ENCODE assay signal across 16 mouse cellular contexts in genomic region chr6:120792947-120793346, GRCm38 (mm10). TPM values are rescaled to one million over a fixed set of nuclear protein-coding genes. Genes with fewer than 3 reads are reported as not detected.
A peak's percentile ranks its signal among the peaks of the same experiment; 100 is the strongest.
DNase-seq lines count a peak whose midpoint lies in the region; ATAC-seq and TF ChIP-seq lines count a peak whose summit lies in the region.
"Had no signal": no experiment of that assay in that cellular context is flagged by ENCODE, and none has a peak within 500 bp of the region (broad histone marks: within the 10 kb centered on the region; RNA-seq: fewer than 3 reads in every experiment).

No protein-coding gene starts in this region.

- no peaks in the 10 kb centered on the region for H3K9me3 ChIP-seq in forebrain, postnatal 0 days (ENCODE audit: low read length)
- H3K9me3 ChIP-seq in forebrain, embryonic 10.5 days: no peaks in the 10 kb centered on the region
- H3K9me3 ChIP-seq in liver, postnatal 0 days (ENCODE audit: low read length): no peaks in the 10 kb centered on the region
- H3K9me3 ChIP-seq in liver, embryonic 11.5 days (ENCODE audit: control insufficient read depth, low read length): no peaks in the 10 kb centered on the region
- H3K9me3 ChIP-seq in ES-Bruce4 (replicated peaks; ENCODE audit: control insufficient read depth, insufficient read depth, low read length, poor library complexity, severe bottlenecking): no peaks in the 10 kb centered on the region
- H3K9me3 ChIP-seq: heart, embryonic 15.5 days; limb, embryonic 12.5 days; megakaryocyte, embryonic 14.5 days had no signal

- no peak for TF ChIP-seq POLR2A in ES-Bruce4 (IDR thresholded peaks at IDR 0.05; ENCODE audit: insufficient read depth, low read length)

- H3K9ac ChIP-seq in forebrain, postnatal 0 days: no peak overlapping the region
- no peak overlapping the region for H3K9ac ChIP-seq in liver, postnatal 0 days (replicated peaks)
- H3K9ac ChIP-seq in liver, embryonic 11.5 days (ENCODE audit: low read depth, low read length): no peak overlapping the region
- no peak overlapping the region for H3K9ac ChIP-seq in ES-Bruce4 (ENCODE audit: low read depth, poor library complexity, severe bottlenecking)
- H3K9ac ChIP-seq: heart, embryonic 15.5 days; limb, embryonic 12.5 days had no signal

- H3K27ac ChIP-seq in forebrain, postnatal 0 days (ENCODE audit: low read depth, low read length): no peak overlapping the region
- no peak overlapping the region for H3K27ac ChIP-seq in forebrain, embryonic 10.5 days
- H3K27ac ChIP-seq in liver, postnatal 0 days (ENCODE audit: low read depth): no peak overlapping the region
- H3K27ac ChIP-seq in liver, embryonic 11.5 days (ENCODE audit: low read depth, low read length): no peak overlapping the region
- no peak overlapping the region for H3K27ac ChIP-seq in ES-Bruce4 (ENCODE audit: insufficient read depth, low read length)
- H3K27ac ChIP-seq: heart, embryonic 15.5 days; limb, embryonic 12.5 days had no signal

- no peak overlapping the region for H3K4me3 ChIP-seq in forebrain, postnatal 0 days (ENCODE audit: low read depth, low read length)
- no peak overlapping the region for H3K4me3 ChIP-seq in forebrain, embryonic 10.5 days
- no peak overlapping the region for H3K4me3 ChIP-seq in liver, postnatal 0 days (ENCODE audit: low read depth, low read length)
- no peak overlapping the region for H3K4me3 ChIP-seq in liver, embryonic 11.5 days (ENCODE audit: low read depth, low read length)
- H3K4me3 ChIP-seq in ES-Bruce4 (ENCODE audit: low read depth, low read length): no peak overlapping the region
- H3K4me3 ChIP-seq: erythroblast, embryonic 14.5 days; heart, embryonic 15.5 days; limb, embryonic 12.5 days; megakaryocyte, embryonic 14.5 days; myocyte had no signal

- H3K36me3 ChIP-seq in forebrain, postnatal 0 days (ENCODE audit: insufficient read depth): peaks cover 64% of the 10 kb centered on the region
- peaks cover 76% of the 10 kb centered on the region for H3K36me3 ChIP-seq in forebrain, embryonic 10.5 days (replicated peaks)
- H3K36me3 ChIP-seq in liver, postnatal 0 days (replicated peaks; ENCODE audit: insufficient read depth, low read length): peaks cover 71% of the 10 kb centered on the region
- peaks cover 40% of the 10 kb centered on the region for H3K36me3 ChIP-seq in liver, embryonic 11.5 days (ENCODE audit: control insufficient read depth, insufficient read depth, low read length)
- peaks cover 22% of the 10 kb centered on the region for H3K36me3 ChIP-seq in ES-Bruce4 (ENCODE audit: control insufficient read depth, insufficient read depth, low read length, poor library complexity, severe bottlenecking)

- no peaks in the 10 kb centered on the region for H3K27me3 ChIP-seq in forebrain, postnatal 0 days (ENCODE audit: insufficient read depth, low read length)
- H3K27me3 ChIP-seq in forebrain, embryonic 10.5 days (ENCODE audit: poor library complexity, severe bottlenecking): no peaks in the 10 kb centered on the region
- H3K27me3 ChIP-seq in liver, postnatal 0 days (ENCODE audit: insufficient read depth, low read length): no peaks in the 10 kb centered on the region
- H3K27me3 ChIP-seq in liver, embryonic 11.5 days (replicated peaks; ENCODE audit: control insufficient read depth, insufficient read depth, low read length): no peaks in the 10 kb centered on the region
- no peaks in the 10 kb centered on the region for H3K27me3 ChIP-seq in ES-Bruce4 (ENCODE audit: control insufficient read depth, insufficient read depth, low read length, poor library complexity, severe bottlenecking)
- H3K27me3 ChIP-seq: heart, embryonic 15.5 days; limb, embryonic 12.5 days; megakaryocyte, embryonic 14.5 days had no signal

- no peaks in the 10 kb centered on the region for H3K4me1 ChIP-seq in forebrain, postnatal 0 days (ENCODE audit: insufficient read depth)
- no peaks in the 10 kb centered on the region for H3K4me1 ChIP-seq in forebrain, embryonic 10.5 days
- H3K4me1 ChIP-seq in liver, postnatal 0 days (ENCODE audit: insufficient read depth): peaks cover 2% of the 10 kb centered on the region
- H3K4me1 ChIP-seq in liver, embryonic 11.5 days (replicated peaks; ENCODE audit: control insufficient read depth, insufficient read depth, low read length): peaks cover 14% of the 10 kb centered on the region
- H3K4me1 ChIP-seq in ES-Bruce4 (ENCODE audit: control insufficient read depth, insufficient read depth, low read length): no peaks in the 10 kb centered on the region
- H3K4me1 ChIP-seq: heart, embryonic 15.5 days had no signal

- no peak for TF ChIP-seq EP300 in liver, postnatal 0 days (IDR thresholded peaks at IDR 0.05; ENCODE audit: low read depth)
- TF ChIP-seq EP300 in ES-Bruce4 (IDR thresholded peaks at IDR 0.05; ENCODE audit: insufficient read depth, low read depth, low read length): no peak

- peak; percentile 43 for DNase-seq in forebrain, postnatal 0 days
- DNase-seq in forebrain, embryonic 10.5 days (ENCODE audit: extremely low spot score, low spot score): no peak
- no peak for DNase-seq in liver, postnatal 0 days
- DNase-seq in liver, embryonic 11.5 days (ENCODE audit: low spot score): no peak
- DNase-seq in layer of hippocampus, adult 18-20 months (ENCODE audit: low spot score in 2 of 2): peak; percentile 40 to 81
- no peak for DNase-seq in cerebellum, postnatal 25 days
- DNase-seq: gastrocnemius, postnatal 25 days had no signal

- ATAC-seq in forebrain, postnatal 0 days: peak; percentile 44
- no peak for ATAC-seq in liver, postnatal 0 days
- no peak for ATAC-seq in liver, embryonic 11.5 days (replicated peaks; ENCODE audit: low FRiP score)
- no peak for ATAC-seq in erythroid progenitor cell, adult 5-6 weeks (replicated peaks; ENCODE audit: low FRiP score, poor library complexity, severe bottlenecking)
- ATAC-seq: inflammation-experienced regulatory T-cells, adult 6 months had no signal

- peak; percentile 57 for TF ChIP-seq CTCF in forebrain, postnatal 0 days (IDR thresholded peaks at IDR 0.05; ENCODE audit: low read depth)
- TF ChIP-seq CTCF in liver, postnatal 0 days (IDR thresholded peaks at IDR 0.05; ENCODE audit: low read depth): peak; percentile 43
- TF ChIP-seq CTCF in ES-Bruce4 (IDR thresholded peaks at IDR 0.05; ENCODE audit: low read depth, low read length): peak; percentile 12

- no peak overlapping the region for H3K4me2 ChIP-seq in forebrain, postnatal 0 days (ENCODE audit: low read depth)
- no peak overlapping the region for H3K4me2 ChIP-seq in liver, postnatal 0 days (ENCODE audit: low read depth, low read length)
- H3K4me2 ChIP-seq in liver, embryonic 11.5 days: no peak overlapping the region
- H3K4me2 ChIP-seq: heart, embryonic 15.5 days; limb, embryonic 12.5 days had no signal

- 72% methylated on average over 8 of the region's 8 CpGs for WGBS in forebrain, postnatal 0 days
- 92% methylated on average over 8 of the region's 8 CpGs for WGBS in forebrain, embryonic 10.5 days
- 88% methylated on average over 8 of the region's 8 CpGs for WGBS in liver, postnatal 0 days (ENCODE audit: insufficient replicate concordance)
- 87% methylated on average over 8 of the region's 8 CpGs for WGBS in liver, embryonic 11.5 days

RNA-seq across cellular contexts. Expression of gene Slc25a18, which starts 19.6 kb away (rescaled TPM):
- total RNA-seq in forebrain, postnatal 0 days (2014; rRNA removed): 24.2 and 25.1 TPM in 2 replicates
- polyA plus RNA-seq in forebrain, postnatal 0 days (2015; fragmentation: Nextera tagmentation; extraction: Ambion mirVana): 14.4 and 21.1 TPM in 2 replicates
- 0.14 and 0.29 TPM in 2 replicates for polyA plus RNA-seq in forebrain, embryonic 10.5 days (2016; fragmentation: Nextera tagmentation; extraction: Ambion mirVana)
- 0.05 TPM in 1 of 2 replicates, not detected in the other for polyA plus RNA-seq in liver, postnatal 0 days (2015; fragmentation: Nextera tagmentation; extraction: Ambion mirVana)
- polyA plus RNA-seq in liver, embryonic 11.5 days (2014; fragmentation: Nextera tagmentation; extraction: Ambion mirVana): 0.08 TPM in 1 of 2 replicates, not detected in the other
- polyA plus RNA-seq in ES-Bruce4 (2011; ENCODE audit: insufficient read depth, insufficient read length, low read depth, missing spikeins): not detected in 2 replicates
- 10 to 100 TPM; 62.2 to 62.6 TPM for total RNA-seq in layer of hippocampus, adult 18-20 months (2021)
- not detected in 2 replicates for total RNA-seq in erythroid progenitor cell, adult 5-6 weeks (2015; ENCODE audit: low replicate concordance)
- total RNA-seq in erythroid progenitor cell, adult 5-6 weeks (2017; ENCODE audit: low replicate concordance): not detected in 2 replicates
- total RNA-seq: common myeloid progenitor, adult 5-6 weeks had no signal
- polyA plus RNA-seq: limb, embryonic 12.5 days had no signal

RNA-seq across cellular contexts. Expression of gene Atp6v1e1, which starts 29.6 kb away (rescaled TPM):
- 292 and 341 TPM in 2 replicates for total RNA-seq in forebrain, postnatal 0 days (2014; rRNA removed)
- polyA plus RNA-seq in forebrain, postnatal 0 days (2015; fragmentation: Nextera tagmentation; extraction: Ambion mirVana): 312 and 333 TPM in 2 replicates
- 109 and 110 TPM in 2 replicates for polyA plus RNA-seq in forebrain, embryonic 10.5 days (2016; fragmentation: Nextera tagmentation; extraction: Ambion mirVana)
- polyA plus RNA-seq in liver, postnatal 0 days (2015; fragmentation: Nextera tagmentation; extraction: Ambion mirVana): 193 and 199 TPM in 2 replicates
- polyA plus RNA-seq in liver, embryonic 11.5 days (2014; fragmentation: Nextera tagmentation; extraction: Ambion mirVana): 160 and 164 TPM in 2 replicates
- polyA plus RNA-seq in ES-Bruce4 (2011; ENCODE audit: insufficient read depth, insufficient read length, low read depth, missing spikeins): 186 and 213 TPM in 2 replicates
- total RNA-seq in layer of hippocampus, adult 18-20 months (2021): 100 to 1,000 TPM; 505 to 520 TPM
- 87.2 and 135 TPM in 2 replicates for total RNA-seq in erythroid progenitor cell, adult 5-6 weeks (2015; ENCODE audit: low replicate concordance)
- 109 and 163 TPM in 2 replicates for total RNA-seq in erythroid progenitor cell, adult 5-6 weeks (2017; ENCODE audit: low replicate concordance)

RNA-seq across cellular contexts. Expression of gene Bcl2l13, which starts 43.1 kb away (rescaled TPM):
- 59.1 and 77.5 TPM in 2 replicates for total RNA-seq in forebrain, postnatal 0 days (2014; rRNA removed)
- polyA plus RNA-seq in forebrain, postnatal 0 days (2015; fragmentation: Nextera tagmentation; extraction: Ambion mirVana): 20.6 and 21.4 TPM in 2 replicates
- polyA plus RNA-seq in forebrain, embryonic 10.5 days (2016; fragmentation: Nextera tagmentation; extraction: Ambion mirVana): 51.5 and 52.7 TPM in 2 replicates
- polyA plus RNA-seq in liver, postnatal 0 days (2015; fragmentation: Nextera tagmentation; extraction: Ambion mirVana): 18.4 and 20.4 TPM in 2 replicates
- polyA plus RNA-seq in liver, embryonic 11.5 days (2014; fragmentation: Nextera tagmentation; extraction: Ambion mirVana): 52.3 and 66.2 TPM in 2 replicates
- 56.4 and 70.4 TPM in 2 replicates for polyA plus RNA-seq in ES-Bruce4 (2011; ENCODE audit: insufficient read depth, insufficient read length, low read depth, missing spikeins)
- total RNA-seq in layer of hippocampus, adult 18-20 months (2021): 10 to 100 TPM; 44.1 to 46.3 TPM
- 41.8 and 60.8 TPM in 2 replicates for total RNA-seq in erythroid progenitor cell, adult 5-6 weeks (2015; ENCODE audit: low replicate concordance)
- 36.0 and 47.5 TPM in 2 replicates for total RNA-seq in erythroid progenitor cell, adult 5-6 weeks (2017; ENCODE audit: low replicate concordance)

Comparison
In these comparisons a context has a peak if more than half of its experiments do, and no peak if none do; other contexts are left out.
1. DNase-seq: peak in forebrain, postnatal 0 days (single experiment) and layer of hippocampus, adult 18-20 months (2 of 2); none in forebrain, embryonic 10.5 days (single experiment), liver, postnatal 0 days (single experiment), liver, embryonic 11.5 days (single experiment) and cerebellum, postnatal 25 days (0 of 2).
2. RNA of gene Slc25a18, which starts 19.6 kb away (polyA plus RNA-seq): 14.4 to 21.1 TPM in forebrain, postnatal 0 days; 0.14 to 0.29 TPM in forebrain, embryonic 10.5 days, not detected in ES-Bruce4, 0.08 TPM in liver, embryonic 11.5 days and 0.05 TPM in liver, postnatal 0 days; every median in the first group is over 10 times any median in the second.
3. Peak in every context shown above with its lines, with median percentiles within 50 percentile points of each other: CTCF ChIP-seq.